Mouse (Mus musculus) forebrain, embryonic 11.5 days (tissue): ENCODE measurements around the gene Fhl3. TPM values are rescaled to one million over a fixed set of nuclear protein-coding genes. Genes with fewer than 3 reads are reported as not detected.

Source experiments
- ATAC-seq: fragments of 200-750 bp; cut with Nextera tagmentation; replicated peaks from 2 replicates; pipeline ENCODE4 v1.8.0; 2017; ENCODE audit warnings: moderate TSS enrichment; ENCODE audit not compliant: low FRiP score
- DNase-seq: peaks from one replicate; pipeline ENCODE4 v3.0.0-alpha.2; 2017; ENCODE audit warnings: low spot score
- H3K27ac ChIP-seq: fragments of 300-500 bp; sonication (generic); 2 replicates; pipeline ENCODE4 v1.5.1; 2014; ENCODE audit warnings: low read depth, low read length
- H3K27me3 ChIP-seq: fragments of 300-500 bp; sonication (generic); 2 replicates; pipeline ENCODE4 v1.6.1; 2014; ENCODE audit warnings: mild to moderate bottlenecking, low read length, mixed read lengths; ENCODE audit not compliant: control insufficient read depth, insufficient read depth
- H3K36me3 ChIP-seq: fragments of 300-500 bp; sonication (generic); 2 replicates; pipeline ENCODE4 v1.6.1; 2014; ENCODE audit warnings: mild to moderate bottlenecking, low read length, moderate library complexity, mixed read lengths; ENCODE audit not compliant: control insufficient read depth, insufficient read depth
- H3K4me1 ChIP-seq: fragments of 300-500 bp; sonication (generic); replicated peaks from 2 replicates; pipeline ENCODE4 v1.6.1; 2014; ENCODE audit warnings: low read length, mixed read lengths; ENCODE audit not compliant: control insufficient read depth, insufficient read depth
- H3K4me2 ChIP-seq: fragments of 300-500 bp; sonication (generic); 2 replicates; pipeline ENCODE4 v1.6.1; 2014; ENCODE audit warnings: low read depth, mild to moderate bottlenecking, low read length, moderate library complexity, mixed read lengths; ENCODE audit not compliant: severe bottlenecking
- H3K4me3 ChIP-seq: fragments of 300-500 bp; sonication (generic); 2 replicates; pipeline ENCODE4 v1.5.1; 2014; ENCODE audit warnings: low read depth, low read length
- H3K9ac ChIP-seq: fragments of 300-500 bp; sonication (generic); 2 replicates; pipeline ENCODE4 v1.6.1; 2014; ENCODE audit warnings: low read length
- H3K9me3 ChIP-seq: fragments of 300-500 bp; sonication (generic); 2 replicates; pipeline ENCODE4 v1.6.1; 2016; ENCODE audit warnings: low read length, mixed read lengths; ENCODE audit not compliant: control insufficient read depth
- WGBS: fragments of 180-500 bp; shearing (Covaris S2); extraction: QIAGEN DNeasy Blood & Tissue Kit; methylation state at CpG from one replicate; pipeline ENCODE4 v1.1.7; 2014; 5-methylcytosine and 5-hydroxymethylcytosine counted together
- polyA plus RNA-seq: library from polyadenylated mRNA; unstranded; fragments of >200 nt; fragmentation: Nextera tagmentation; extraction: Ambion mirVana; gene quantifications from 2 replicates; pipeline ENCODE4 v1.2.1, GENCODE M21; 2014

The Fhl3 gene
- polyA plus RNA-seq, 1 experiment from 2014 or later: 5.5 TPM

- Histone ChIP-seq H3K4me3 (no peak overlapping the region), H3K27ac (no peak overlapping the region), H3K4me1 (peaks cover 17% of the 10 kb centered on the region), H3K4me2 (no peak overlapping the region), H3K27me3 (peaks cover 22% of the 10 kb centered on the region), H3K9ac (no peak overlapping the region), H3K36me3 (no peaks in the 10 kb centered on the region; the same call in 1 of the 2 replicates), H3K9me3 (no peaks in the 10 kb centered on the region)
- 53% methylated on average over 17 of the region's 17 CpGs for WGBS
- DNase-seq (peak; percentile 61), ATAC-seq (no peak)
Measured at GRCm38 (mm10) chr4:124674334-124675032, 26.0 kb upstream of the Fhl3 start.

DNA sequence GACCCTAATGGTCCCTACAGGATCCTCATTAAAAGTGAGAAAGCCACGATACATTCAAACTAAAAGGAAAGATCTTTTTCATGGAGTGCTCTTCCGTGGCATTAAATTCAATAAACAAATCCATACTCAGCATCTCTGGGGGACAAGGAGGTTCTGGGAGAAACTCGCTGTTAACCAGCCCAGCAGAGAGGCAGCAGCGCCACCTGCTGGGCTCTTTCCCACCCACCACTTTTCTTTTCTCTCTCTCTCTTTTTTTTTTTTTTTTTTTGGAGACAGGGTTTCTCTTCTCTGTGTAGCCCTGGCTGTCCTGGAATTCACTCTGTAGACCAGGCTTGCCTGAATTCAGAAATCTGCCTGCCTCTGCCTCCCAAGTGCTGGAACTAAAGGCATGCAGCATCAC is 25.5 kb upstream of the Fhl3 start:
- no peaks in the 10 kb centered on the region; the same call in 1 of the 2 replicates for H3K36me3 ChIP-seq
- DNase-seq: peak; percentile 85
- H3K4me2 ChIP-seq: no peak overlapping the region
- WGBS: 3% methylated on average over 4 of the region's 4 CpGs
- H3K9ac ChIP-seq: no peak overlapping the region
- no peaks in the 10 kb centered on the region for H3K9me3 ChIP-seq
- H3K4me3 ChIP-seq: no peak overlapping the region
- H3K27me3 ChIP-seq: peaks cover 22% of the 10 kb centered on the region
- ATAC-seq: no peak
- no peak overlapping the region for H3K27ac ChIP-seq
- H3K4me1 ChIP-seq: peaks cover 17% of the 10 kb centered on the region

- H3K4me3 ChIP-seq: no peak overlapping the region
- H3K27ac ChIP-seq: no peak overlapping the region
- no peak overlapping the region for H3K4me2 ChIP-seq
- 88% methylated on average over 6 of the region's 6 CpGs for WGBS
- no peaks in the 10 kb centered on the region for H3K9me3 ChIP-seq
- H3K27me3 ChIP-seq: peaks cover 16% of the 10 kb centered on the region
- H3K9ac ChIP-seq: no peak overlapping the region
- peaks cover 15% of the 10 kb centered on the region for H3K4me1 ChIP-seq
- no peak for ATAC-seq
- no peak for DNase-seq
- H3K36me3 ChIP-seq: no peaks in the 10 kb centered on the region; the same call in 1 of the 2 replicates
Measured at GRCm38 (mm10) chr4:124675958-124676357, 24.5 kb upstream of the Fhl3 start.

DNA sequence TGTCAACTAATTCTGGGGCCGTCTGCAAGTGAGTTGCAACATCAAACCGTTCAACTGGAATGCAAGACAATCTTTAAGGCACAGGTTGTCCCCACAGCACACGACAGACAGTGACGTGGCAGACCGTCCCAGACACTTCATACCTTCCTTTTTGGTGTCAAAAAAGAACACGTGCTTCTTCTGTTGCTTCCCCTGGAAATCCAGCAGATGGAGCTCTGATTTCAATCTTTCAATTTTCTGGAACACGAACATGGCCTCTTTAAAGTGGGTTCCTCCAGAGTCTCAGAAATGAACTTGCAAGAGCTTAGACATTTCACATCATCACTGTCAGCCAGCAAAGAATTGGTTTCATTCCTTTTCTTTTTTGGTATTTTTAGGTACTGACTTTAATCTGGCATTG is 18.2 kb upstream of the Fhl3 start:
- Histone ChIP-seq H3K9ac (no peak overlapping the region), H3K9me3 (no peaks in the 10 kb centered on the region), H3K4me1 (no peaks in the 10 kb centered on the region), H3K4me2 (no peak overlapping the region), H3K36me3 (peaks cover 2% of the 10 kb centered on the region; the same call in 1 of the 2 replicates), H3K4me3 (no peak overlapping the region), H3K27me3 (no peaks in the 10 kb centered on the region), H3K27ac (no peak overlapping the region)
- ATAC-seq (no peak), DNase-seq (no peak)
- 67% methylated on average over 7 of the region's 7 CpGs for WGBS

GRCm38 (mm10) chr4:124683474-124683873 is 17.0 kb upstream of the Fhl3 start:
- no peaks in the 10 kb centered on the region for H3K27me3 ChIP-seq
- H3K4me3 ChIP-seq: no peak overlapping the region
- 88% methylated on average over 4 of the region's 4 CpGs for WGBS
- no peaks in the 10 kb centered on the region for H3K9me3 ChIP-seq
- H3K4me1 ChIP-seq: no peaks in the 10 kb centered on the region
- no peak for DNase-seq
- no peak overlapping the region for H3K9ac ChIP-seq
- no peak overlapping the region for H3K4me2 ChIP-seq
- H3K27ac ChIP-seq: no peak overlapping the region
- peaks cover 2% of the 10 kb centered on the region; the same call in 1 of the 2 replicates for H3K36me3 ChIP-seq
- ATAC-seq: no peak

- H3K4me2 ChIP-seq: no peak overlapping the region
- no peaks in the 10 kb centered on the region for H3K9me3 ChIP-seq
- peaks cover 2% of the 10 kb centered on the region; the same call in 1 of the 2 replicates for H3K36me3 ChIP-seq
- H3K4me1 ChIP-seq: no peaks in the 10 kb centered on the region
- no peak overlapping the region for H3K27ac ChIP-seq
- no peak overlapping the region for H3K9ac ChIP-seq
- ATAC-seq (no peak), DNase-seq (no peak)
- H3K4me3 ChIP-seq: no peak overlapping the region
- H3K27me3 ChIP-seq: no peaks in the 10 kb centered on the region
- WGBS: 85% methylated on average over 4 of the region's 4 CpGs
Measured at GRCm38 (mm10) chr4:124685004-124685403, 15.5 kb upstream of the Fhl3 start.

DNA sequence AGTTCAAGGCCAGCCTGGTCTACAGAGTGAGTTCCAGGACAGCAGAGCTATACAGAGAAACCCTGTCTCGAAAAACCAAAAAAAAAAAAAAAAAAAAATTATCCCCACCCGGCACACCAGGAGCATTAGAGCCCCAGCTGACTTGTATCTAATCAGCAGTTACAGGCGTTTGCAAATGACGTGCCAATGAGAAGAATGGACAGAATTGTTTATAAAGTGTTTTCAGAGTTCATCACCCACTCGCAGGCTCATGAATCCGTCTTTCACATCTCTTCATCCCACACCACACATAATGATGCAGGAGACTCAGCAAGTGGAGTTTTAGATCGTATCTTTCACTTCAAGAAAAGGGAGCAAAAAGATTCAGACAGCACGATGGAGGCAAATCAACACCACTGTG is 15.0 kb upstream of the Fhl3 start:
- DNase-seq (no peak), ATAC-seq (no peak)
- Histone ChIP-seq H3K27ac (no peak overlapping the region), H3K9me3 (no peaks in the 10 kb centered on the region), H3K9ac (no peak overlapping the region), H3K27me3 (no peaks in the 10 kb centered on the region), H3K4me2 (no peak overlapping the region), H3K4me1 (no peaks in the 10 kb centered on the region), H3K4me3 (no peak overlapping the region), H3K36me3 (peaks cover 2% of the 10 kb centered on the region; the same call in 1 of the 2 replicates)
- 93% methylated on average over 8 of the region's 8 CpGs for WGBS

DNA sequence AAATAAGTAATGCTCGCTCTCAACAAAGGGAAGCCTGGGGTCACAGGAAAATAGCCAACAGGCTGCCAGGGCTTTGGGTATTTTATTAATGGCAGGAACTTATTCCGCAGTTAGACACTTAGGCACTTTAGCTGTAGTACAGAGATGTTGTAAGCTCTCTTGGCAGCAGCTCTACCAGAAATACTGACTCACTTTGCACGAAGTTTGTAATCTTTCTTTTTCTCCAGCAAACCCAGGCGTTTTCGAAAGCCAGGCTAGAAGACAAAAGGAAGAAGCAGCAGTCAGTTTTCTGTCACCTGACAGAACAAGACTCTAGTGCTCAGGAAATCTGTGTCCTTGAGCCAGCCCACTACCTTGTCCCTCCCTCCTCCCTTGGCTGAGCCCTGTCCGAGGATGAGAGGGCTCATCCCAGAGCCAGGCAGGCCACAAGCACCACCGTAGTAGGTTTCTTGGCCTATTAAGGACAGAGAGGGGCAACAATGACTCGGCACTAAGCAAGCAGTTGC is 14.6 kb upstream of the Fhl3 start:
- Histone ChIP-seq H3K27ac (no peak overlapping the region), H3K36me3 (peaks cover 2% of the 10 kb centered on the region; the same call in 1 of the 2 replicates), H3K9me3 (no peaks in the 10 kb centered on the region), H3K9ac (no peak overlapping the region), H3K4me1 (no peaks in the 10 kb centered on the region), H3K27me3 (no peaks in the 10 kb centered on the region), H3K4me3 (no peak overlapping the region), H3K4me2 (no peak overlapping the region)
- ATAC-seq: no peak
- no peak for DNase-seq
- WGBS: 91% methylated on average over 8 of the region's 8 CpGs

DNA sequence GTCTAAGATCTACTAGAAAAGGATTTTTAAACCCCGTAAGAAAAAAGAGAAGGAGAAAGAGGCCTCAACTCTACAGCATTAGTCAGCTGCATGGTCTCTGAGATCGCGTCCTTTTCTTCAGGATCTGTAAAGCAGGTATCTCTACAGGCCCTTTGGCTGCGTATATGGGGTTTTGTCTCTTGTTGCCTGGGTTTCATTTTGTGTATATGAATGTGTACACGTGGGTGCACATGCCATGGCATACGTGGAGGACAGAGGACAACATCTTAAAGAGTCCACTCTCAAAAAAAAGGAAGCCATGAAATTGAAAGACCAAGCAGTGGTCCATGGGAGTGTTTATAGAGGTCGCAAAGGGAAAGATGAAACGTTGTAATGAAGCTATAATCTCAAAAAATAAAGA is 9.0 kb upstream of the Fhl3 start:
- H3K4me2 ChIP-seq: no peak overlapping the region
- 0 out of 2 replicates have a peak, but pooled peaks cover 2% of the 10 kb centered on the region for H3K27me3 ChIP-seq
- ATAC-seq (no peak), DNase-seq (no peak)
- H3K27ac ChIP-seq: no peak overlapping the region
- H3K4me3 ChIP-seq: no peak overlapping the region
- H3K36me3 ChIP-seq: no peaks in the 10 kb centered on the region
- peaks cover 4% of the 10 kb centered on the region; the same call in 1 of the 2 replicates for H3K4me1 ChIP-seq
- WGBS: 87% methylated on average over 8 of the region's 8 CpGs
- H3K9me3 ChIP-seq: no peaks in the 10 kb centered on the region
- H3K9ac ChIP-seq: no peak overlapping the region; the same call in 1 of the 2 replicates
